Mouse (Mus musculus) ES-CJ7 (cell line): ENCODE results near the gene Olfr1310.
"Not testable (repeated sequence)": the region's sequence is repeated elsewhere in the genome, so short reads cannot be mapped to it uniquely, and the experiment has no call there.

Source experiments
- DNase-seq: peaks from one replicate; pipeline ENCODE4 v3.0.0; 2011; ENCODE audit warnings: low read depth, low spot score

Gene Olfr1310

GRCm38 (mm10) chr2:112012608-112013007 is at the start of gene Olfr1310:
Olfr1310 (minus strand) TSS chr2:112012708.
- DNase-seq: no peak

DNA sequence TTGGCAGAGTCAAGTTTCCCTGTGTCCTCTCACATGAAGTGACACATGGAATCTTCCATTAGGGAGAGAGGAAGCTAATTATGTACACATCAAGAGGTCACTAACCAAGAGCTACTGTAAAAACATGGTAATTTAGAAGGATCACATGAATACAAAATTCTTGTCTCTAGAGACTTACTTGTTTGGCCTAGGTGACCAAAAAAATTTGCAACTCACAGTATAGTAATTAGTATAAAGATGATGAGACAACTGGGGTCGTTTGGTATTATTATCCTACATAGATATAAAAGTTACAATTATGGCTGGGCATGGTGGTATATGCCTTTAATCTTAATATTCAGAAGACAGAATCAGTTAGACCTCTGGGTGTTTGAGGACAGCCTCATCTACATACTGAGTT is 37.6 kb upstream of the Olfr1310 start, which contains the start of gene Olfr1312:
Gene Olfr1312, minus strand, starts transcription at position 101 of the 400 bp plus-strand sequence.
- no peak for DNase-seq

DNA sequence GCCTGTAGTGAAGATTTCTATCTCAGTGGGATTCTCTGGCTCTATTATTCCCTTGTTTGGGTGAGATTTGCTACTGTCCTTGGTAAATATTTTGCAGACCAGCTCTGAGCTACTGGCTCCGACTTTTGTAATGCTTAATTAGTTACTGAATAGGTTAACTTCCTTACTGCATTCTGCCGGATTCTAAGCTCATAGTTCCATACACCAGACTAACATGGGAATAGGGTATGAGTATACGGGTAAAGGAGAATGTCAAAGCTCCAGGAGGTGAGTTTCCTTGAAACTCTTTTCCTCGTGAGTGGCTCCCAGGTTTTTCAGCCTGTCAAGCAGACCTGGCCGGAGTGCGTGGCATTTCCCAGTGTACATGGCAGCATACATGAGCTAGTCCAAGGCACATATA is 14.5 kb upstream of the Olfr1310 start:
- not testable (repeated sequence) for DNase-seq

DNA sequence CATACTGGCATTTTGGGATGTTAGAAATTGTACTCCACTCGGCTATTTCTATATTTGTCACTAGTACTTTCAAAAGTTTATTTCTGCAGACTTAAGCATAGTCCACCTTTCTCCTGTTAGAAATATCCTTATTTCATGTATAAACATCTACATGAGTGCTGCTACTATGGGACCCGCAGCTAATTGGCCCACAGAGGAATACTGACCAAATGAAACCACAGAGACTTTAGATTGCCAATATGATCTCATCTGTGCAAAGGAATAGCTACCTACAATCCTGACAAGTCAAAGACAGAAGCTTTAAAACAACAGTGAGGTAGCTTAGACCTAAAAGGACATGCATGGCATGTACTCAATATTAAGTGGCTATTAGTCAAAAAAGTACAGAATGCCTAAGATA is 11.8 kb upstream of the Olfr1310 start, which contains the start of gene Olfr1311:
Gene Olfr1311, minus strand, starts transcription at position 101 of the 400 bp plus-strand sequence.
- no peak for DNase-seq

GRCm38 (mm10) chr2:112014900-112015299 is 2.4 kb upstream of the Olfr1310 start:
- DNase-seq: no peak

DNA sequence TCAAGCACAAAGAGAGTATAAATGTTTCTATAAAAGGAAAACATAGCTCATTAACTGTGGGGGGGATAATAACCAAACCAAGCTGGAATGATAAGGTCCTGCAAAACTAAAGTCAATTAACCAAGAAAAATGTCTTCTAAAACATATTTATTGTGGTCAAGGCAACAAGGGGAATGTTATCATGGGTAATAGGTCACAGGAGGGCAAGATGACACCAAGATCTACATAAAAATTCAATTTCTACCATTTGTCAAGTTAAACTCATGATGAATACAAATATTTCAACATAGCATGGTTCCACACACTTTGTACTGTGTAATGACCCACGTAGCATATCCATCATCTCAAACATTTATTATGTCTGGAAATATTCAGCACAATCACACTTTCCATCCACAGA is 22.3 kb downstream of the Olfr1310 start, which contains the start of gene Olfr1309:
Gene Olfr1309, minus strand, starts transcription at position 101 of the 400 bp plus-strand sequence.
- no peak for DNase-seq

DNA sequence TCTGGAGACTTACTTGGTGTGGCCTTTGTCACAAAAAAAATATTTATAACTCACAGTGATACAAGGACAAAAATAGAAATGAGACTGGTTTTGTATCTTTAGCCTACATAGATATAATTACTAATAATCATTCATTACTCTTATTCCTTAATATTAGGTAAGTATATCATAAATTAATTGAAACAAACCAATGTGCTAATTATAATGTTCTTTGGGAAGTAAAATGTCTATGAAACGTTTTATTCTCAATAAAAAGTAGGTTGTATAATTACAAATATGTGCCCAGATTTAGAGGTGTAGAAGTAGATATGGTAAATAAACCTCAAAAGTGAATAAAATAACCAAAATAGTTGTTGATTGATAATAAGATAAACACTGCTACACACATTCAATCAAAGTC is 47.7 kb downstream of the Olfr1310 start, which contains the start of gene Olfr1308:
Gene Olfr1308, minus strand, starts transcription at position 101 of the 400 bp plus-strand sequence.
- no peak for DNase-seq
